Mouse (Mus musculus) embryonic fibroblast, embryonic 13.5 days (primary cell): ENCODE measurements around the gene Bcl2a1d.
"Not testable (repeated sequence)": the region's sequence is repeated elsewhere in the genome, so short reads cannot be mapped to it uniquely, and the experiment has no call there.

Source experiments
- CTCF ChIP-seq: IDR thresholded peaks from 2 replicates; pipeline ENCODE4 v1.5.1; 2011; ENCODE audit warnings: mild to moderate bottlenecking, control low read depth, low read length, moderate library complexity, borderline replicate concordance; ENCODE audit not compliant: insufficient read depth
- POLR2A ChIP-seq: IDR thresholded peaks from 2 replicates; pipeline ENCODE4 v1.6.1; 2011; ENCODE audit warnings: low read depth, mild to moderate bottlenecking, control low read depth, low read length, moderate library complexity

- TF ChIP-seq CTCF, POLR2A: not testable (repeated sequence)
Measured at GRCm38 (mm10) chr9:88689451-88689850, 42.3 kb downstream of the Bcl2a1d start.
